Mouse (Mus musculus): ENCODE measurements around the gene Sema3f.

GRCm38 (mm10) chr9:107696845-107697610 is 13.2 kb downstream of the Sema3f start:
- TF ChIP-seq CTCF (IDR thresholded peaks at IDR 0.05; ENCODE audit: low read depth) (no peak), EP300 (IDR thresholded peaks at IDR 0.05; ENCODE audit: low read depth) (0 out of 2 replicates have a peak, but pooled peaks have one; percentile 24)
